Mouse (Mus musculus) heart, adult 2 months (tissue): ENCODE measurements around the gene Exph5.

Experiments used
- CTCF ChIP-seq: fragments of 200-600 bp; IDR thresholded peaks from 2 replicates; pipeline ENCODE4 v1.8.1; 2022; ENCODE audit warnings: antibody characterized with exemption, mild to moderate bottlenecking, moderate library complexity
- EP300 ChIP-seq: fragments of 200-500 bp; IDR thresholded peaks from 2 replicates; pipeline ENCODE4 v1.6.1; 2011; ENCODE audit warnings: low read depth, low read length, control low read depth; ENCODE audit not compliant: insufficient read depth

DNA sequence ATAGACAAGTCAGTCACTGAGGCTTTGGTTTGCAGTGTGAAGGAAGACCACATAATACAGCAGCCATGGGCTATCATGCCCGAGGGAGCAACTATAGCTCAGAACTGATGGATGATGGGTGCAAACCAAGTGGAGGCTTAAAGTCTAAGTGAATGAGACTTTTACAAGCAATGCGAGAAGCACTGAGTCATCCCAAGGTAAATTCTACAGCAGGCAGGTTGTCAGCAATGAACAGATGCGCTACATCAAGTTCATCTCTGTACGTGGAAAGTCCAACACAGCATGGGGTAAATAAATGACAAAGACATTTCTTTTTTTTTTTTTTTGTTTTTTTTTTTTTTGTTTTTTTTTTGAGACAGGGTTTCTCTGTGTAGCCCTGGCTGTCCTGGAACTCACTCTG, 28.8 kb upstream of the Exph5 start:
- TF ChIP-seq CTCF: no peak
- TF ChIP-seq EP300: no peak
